9 mouse cellular contexts compared by ENCODE assay signal in the genomic region with DNA sequence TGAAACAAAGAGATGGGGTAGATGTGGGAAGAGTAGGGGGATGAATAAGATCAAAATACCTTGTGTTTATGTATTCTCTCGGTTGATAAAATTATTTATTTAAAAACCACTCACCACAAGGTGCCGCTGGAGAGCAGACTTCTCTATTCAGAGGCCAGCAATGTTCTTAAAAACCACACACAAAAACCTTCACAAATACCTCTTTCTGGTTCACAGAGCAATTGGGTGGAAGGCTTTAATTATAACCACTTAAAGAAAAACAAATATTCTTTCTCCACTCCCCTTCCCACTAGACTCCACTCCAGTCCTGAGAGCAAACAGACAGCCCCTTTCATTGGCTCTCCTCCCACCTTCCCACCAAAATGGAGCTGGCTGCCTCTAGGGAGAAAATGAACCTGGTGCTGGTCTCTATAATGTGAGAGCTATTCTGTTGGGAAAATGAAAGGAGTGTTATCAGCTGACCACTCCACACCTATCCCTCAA.
DNase-seq lines count a peak whose midpoint lies in the region; ATAC-seq lines count a peak whose summit lies in the region.
"Had no signal": no experiment of that assay in that cellular context is flagged by ENCODE, and none has a peak within 500 bp of the region (broad histone marks: within the 10 kb centered on the region; RNA-seq: fewer than 3 reads in every experiment).

No protein-coding gene starts in this region.

- H3K36me3 ChIP-seq in kidney, embryonic 14.5 days (ENCODE audit: control insufficient read depth, insufficient read depth, low read length) = peaks cover 4% of the 10 kb centered on the region; the same call in 1 of the 2 replicates
- H3K36me3 ChIP-seq in limb, embryonic 11.5 days (ENCODE audit: control insufficient read depth, insufficient read depth, low read length) = no peaks in the 10 kb centered on the region

- peak; percentile 71 for DNase-seq in urinary bladder, postnatal 14 days (ENCODE audit: low spot score)
- DNase-seq in urinary bladder, adult 2 months (ENCODE audit: low spot score) = no peak
- DNase-seq in cerebellum, postnatal 25 days = peak; percentile 47 to 73
- DNase-seq in gastrocnemius, postnatal 10 days = peak; percentile 68
- DNase-seq in limb, embryonic 11.5 days (ENCODE audit: low spot score) = peak; percentile 72
- peak; percentile 41 for DNase-seq in ovary, postnatal 14 days (ENCODE audit: low spot score)

- no peak overlapping the region for H3K4me3 ChIP-seq in kidney, embryonic 14.5 days (ENCODE audit: low read length)
- H3K4me3 ChIP-seq in limb, embryonic 11.5 days (ENCODE audit: low read depth, low read length) = no peak overlapping the region
- H3K4me3 ChIP-seq: myocyte had no signal

- peak; percentile 71 for ATAC-seq in kidney, embryonic 14.5 days (ENCODE audit: low FRiP score, low TSS enrichment)
- no peak for ATAC-seq in limb, embryonic 11.5 days (ENCODE audit: insufficient number of reproducible peaks, low FRiP score, low TSS enrichment, low read depth)
- no peak; the same call in 1 of the 2 replicates for ATAC-seq in granulocyte monocyte progenitor cell, adult 5-6 weeks (replicated peaks; ENCODE audit: poor library complexity, severe bottlenecking)

- H3K27me3 ChIP-seq in kidney, embryonic 14.5 days (ENCODE audit: control insufficient read depth, insufficient read depth, low read length) = no peaks in the 10 kb centered on the region
- no peaks in the 10 kb centered on the region for H3K27me3 ChIP-seq in limb, embryonic 11.5 days (ENCODE audit: control insufficient read depth, insufficient read depth, low read length)

- no peak overlapping the region for H3K4me2 ChIP-seq in kidney, embryonic 14.5 days (replicated peaks; ENCODE audit: low read depth, low read length)
- no peak overlapping the region for H3K4me2 ChIP-seq in limb, embryonic 11.5 days (ENCODE audit: low read depth, severe bottlenecking)

- no peaks in the 10 kb centered on the region for H3K9me3 ChIP-seq in kidney, embryonic 14.5 days (ENCODE audit: control insufficient read depth, low read length)
- H3K9me3 ChIP-seq in limb, embryonic 11.5 days (ENCODE audit: control insufficient read depth, low read length) = no peaks in the 10 kb centered on the region

- no peak overlapping the region for H3K9ac ChIP-seq in kidney, embryonic 14.5 days (ENCODE audit: low read depth, low read length)
- H3K9ac ChIP-seq in limb, embryonic 11.5 days (ENCODE audit: low read length) = no peak overlapping the region

- peaks cover 16% of the 10 kb centered on the region; the same call in 1 of the 2 replicates for H3K4me1 ChIP-seq in kidney, embryonic 14.5 days (ENCODE audit: control insufficient read depth, insufficient read depth, low read length)
- H3K4me1 ChIP-seq in limb, embryonic 11.5 days (ENCODE audit: control insufficient read depth, insufficient read depth, low read length) = no peaks in the 10 kb centered on the region

- H3K27ac ChIP-seq in kidney, embryonic 14.5 days (ENCODE audit: low read depth, low read length) = 0 out of 2 replicates have a peak overlapping the region, but pooled peaks have one; percentile 48
- no peak overlapping the region for H3K27ac ChIP-seq in limb, embryonic 11.5 days (replicated peaks; ENCODE audit: low read depth, low read length)

- 4% methylated on average over 2 of the region's 2 CpGs for WGBS in kidney, embryonic 14.5 days
- 1% methylated on average over 2 of the region's 2 CpGs for WGBS in limb, embryonic 11.5 days
